Mouse (Mus musculus): ENCODE data around the gene 4930519P11Rik. TPM values are rescaled to one million over a fixed set of nuclear protein-coding genes. Genes with fewer than 3 reads are reported as not detected.
A peak's percentile ranks its signal among the peaks of the same experiment; 100 is the strongest.

4930519P11Rik gene
- total RNA-seq, 2 experiments from 2014 or later, result 0.63 TPM; not detected in 1

- no peak for DNase-seq
Measured at GRCm38 (mm10) chr2:154632203-154632780, 19.1 kb upstream of the 4930519P11Rik start.

GRCm38 (mm10) chr2:154630531-154630930 is 17.3 kb upstream of the 4930519P11Rik start:
- no peak for DNase-seq

GRCm38 (mm10) chr2:154624137-154624536 is 10.9 kb upstream of the 4930519P11Rik start:
- DNase-seq, result no peak

GRCm38 (mm10) chr2:154621684-154622083 is 8.4 kb upstream of the 4930519P11Rik start:
- no peak for DNase-seq

- no peak for DNase-seq
Measured at GRCm38 (mm10) chr2:154617061-154617460, 3.8 kb upstream of the 4930519P11Rik start.

GRCm38 (mm10) chr2:154615674-154616073 is 2.4 kb upstream of the 4930519P11Rik start:
- DNase-seq, result no peak

- DNase-seq, result peak in 1 of 2 experiments; percentile 26
Measured at GRCm38 (mm10) chr2:154614841-154615576, 1.8 kb upstream of the 4930519P11Rik start.

- DNase-seq, result no peak
Measured at GRCm38 (mm10) chr2:154609050-154609767, 4.0 kb downstream of the 4930519P11Rik start.

GRCm38 (mm10) chr2:154606965-154607364 is 6.3 kb downstream of the 4930519P11Rik start:
- no peak for DNase-seq

- DNase-seq, result no peak
Measured at GRCm38 (mm10) chr2:154604156-154604555, 9.1 kb downstream of the 4930519P11Rik start.

GRCm38 (mm10) chr2:154603638-154604153 is 9.5 kb downstream of the 4930519P11Rik start, which contains the start of gene Pxmp4:
Gene Pxmp4, minus strand, starts transcription at chr2:154603708.
- peak; percentile 97 to 99 for DNase-seq

GRCm38 (mm10) chr2:154603007-154603637 is 10.1 kb downstream of the 4930519P11Rik start:
- DNase-seq, result no peak

- DNase-seq, result no peak
Measured at GRCm38 (mm10) chr2:154601324-154601723, 11.9 kb downstream of the 4930519P11Rik start.

- DNase-seq, result no peak
Measured at GRCm38 (mm10) chr2:154600586-154600985, 12.7 kb downstream of the 4930519P11Rik start.

GRCm38 (mm10) chr2:154597399-154597798 is 15.8 kb downstream of the 4930519P11Rik start:
- no peak for DNase-seq

- DNase-seq, result peak in 1 of 2 experiments; percentile 28
Measured at GRCm38 (mm10) chr2:154595775-154596174, 17.5 kb downstream of the 4930519P11Rik start.

- DNase-seq, result peak; percentile 37 to 62
Measured at GRCm38 (mm10) chr2:154593025-154593424, 20.2 kb downstream of the 4930519P11Rik start.

GRCm38 (mm10) chr2:154591239-154591638 is 22.0 kb downstream of the 4930519P11Rik start:
- DNase-seq, result no peak

- DNase-seq, result no peak
Measured at GRCm38 (mm10) chr2:154589051-154589450, 24.2 kb downstream of the 4930519P11Rik start.

GRCm38 (mm10) chr2:154586405-154586804 is 26.8 kb downstream of the 4930519P11Rik start:
- peak in 1 of 2 experiments; percentile 37 for DNase-seq

- DNase-seq, result no peak
Measured at GRCm38 (mm10) chr2:154584931-154585601, 28.2 kb downstream of the 4930519P11Rik start.
